Mouse (Mus musculus) small intestine, adult 2 months (tissue): ENCODE measurements around the gene Hmg20b. TPM values are rescaled to one million over a fixed set of nuclear protein-coding genes. Genes with fewer than 3 reads are reported as not detected.

Experiments used
- H3K27ac ChIP-seq: fragments of 200-500 bp; 2 replicates; pipeline ENCODE4 v1.5.1; 2012; ENCODE audit warnings: low read depth, low read length, control low read depth, inconsistent platforms; ENCODE audit not compliant: insufficient read depth
- H3K27me3 ChIP-seq: fragments of 200-500 bp; 2 replicates; pipeline ENCODE4 v1.6.1; 2012; ENCODE audit warnings: mild to moderate bottlenecking, moderate library complexity, low read length, inconsistent platforms; ENCODE audit not compliant: control insufficient read depth, insufficient read depth
- H3K36me3 ChIP-seq: fragments of 200-500 bp; 2 replicates; pipeline ENCODE4 v1.6.1; 2012; ENCODE audit warnings: mild to moderate bottlenecking, low read length, control low read depth, inconsistent platforms; ENCODE audit not compliant: control insufficient read depth, insufficient read depth
- H3K4me1 ChIP-seq: fragments of 200-500 bp; 2 replicates; pipeline ENCODE4 v1.6.1; 2012; ENCODE audit warnings: low read length, inconsistent platforms, mixed read lengths; ENCODE audit not compliant: control insufficient read depth, insufficient read depth, insufficient read length
- H3K4me3 ChIP-seq: fragments of 200-500 bp; 2 replicates; pipeline ENCODE4 v1.5.1; 2012; ENCODE audit warnings: low read depth, mild to moderate bottlenecking, control low read depth, inconsistent platforms, low read length, moderate library complexity
- CTCF ChIP-seq: fragments of 200-500 bp; IDR thresholded peaks from 2 replicates; pipeline ENCODE4 v1.5.1; 2012; ENCODE audit warnings: low read depth, mild to moderate bottlenecking, control low read depth, inconsistent platforms, low read length, moderate library complexity, mixed read lengths; ENCODE audit not compliant: insufficient replicate concordance, insufficient read length; ENCODE audit errors: extremely low read depth
- POLR2A ChIP-seq: fragments of 200-500 bp; IDR thresholded peaks from 2 replicates; pipeline ENCODE4 v1.6.1; 2012; ENCODE audit warnings: low read depth, mild to moderate bottlenecking, control low read depth, inconsistent platforms, low read length, moderate library complexity
- WGBS: fragments of 180-500 bp; shearing (Covaris S2); methylation state at CpG from one replicate; pipeline ENCODE4 v1.1.7; 2018; 5-methylcytosine and 5-hydroxymethylcytosine counted together
- polyA plus RNA-seq: library from polyadenylated mRNA; depleted of rRNA; stranded (reverse); fragments of >200 nt; gene quantifications from 2 replicates; pipeline ENCODE4 v1.2.3, GENCODE M21; 2012

Hmg20b gene
- polyA plus RNA-seq, 1 experiment: 196 TPM

DNA sequence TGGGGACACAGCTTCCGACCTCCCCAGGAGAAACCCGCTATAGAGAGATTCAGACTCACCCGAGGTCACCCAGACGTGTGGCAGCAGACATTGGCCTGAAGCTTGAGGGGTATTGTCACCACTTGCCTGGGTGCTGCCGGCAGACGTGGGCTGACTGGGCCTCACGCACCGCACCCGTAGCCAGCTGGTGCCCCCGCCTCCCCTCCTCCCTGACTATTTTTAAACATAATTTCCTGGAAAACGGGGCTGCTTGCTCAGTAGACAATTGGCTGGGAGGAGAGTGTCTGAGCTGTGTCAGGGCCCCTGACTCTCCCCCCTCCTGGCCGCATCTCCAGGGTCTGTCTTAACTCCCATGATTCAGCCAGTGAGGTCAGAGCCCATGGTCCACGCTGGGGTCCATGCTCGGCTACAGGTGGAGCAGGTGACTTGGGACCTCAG, 47.5 kb downstream of the Hmg20b start:
- Histone ChIP-seq H3K27me3 (no peaks in the 10 kb centered on the region), H3K36me3 (peaks cover 16% of the 10 kb centered on the region), H3K4me1 (peaks cover 36% of the 10 kb centered on the region), H3K27ac (peak overlapping the region; percentile 32; the same call in 1 of the 2 replicates), H3K4me3 (no peak overlapping the region)
- no peak for TF ChIP-seq POLR2A
- TF ChIP-seq CTCF: no peak
- 43% methylated on average over 14 of the region's 14 CpGs for WGBS

GRCm38 (mm10) chr10:81302288-81302687, 48.0 kb downstream of the Hmg20b start:
- 83% methylated on average over 4 of the region's 4 CpGs for WGBS
- Histone ChIP-seq H3K36me3 (peaks cover 11% of the 10 kb centered on the region), H3K4me1 (peaks cover 41% of the 10 kb centered on the region), H3K27me3 (no peaks in the 10 kb centered on the region), H3K27ac (no peak overlapping the region), H3K4me3 (no peak overlapping the region)
- TF ChIP-seq POLR2A (no peak), CTCF (no peak)

DNA sequence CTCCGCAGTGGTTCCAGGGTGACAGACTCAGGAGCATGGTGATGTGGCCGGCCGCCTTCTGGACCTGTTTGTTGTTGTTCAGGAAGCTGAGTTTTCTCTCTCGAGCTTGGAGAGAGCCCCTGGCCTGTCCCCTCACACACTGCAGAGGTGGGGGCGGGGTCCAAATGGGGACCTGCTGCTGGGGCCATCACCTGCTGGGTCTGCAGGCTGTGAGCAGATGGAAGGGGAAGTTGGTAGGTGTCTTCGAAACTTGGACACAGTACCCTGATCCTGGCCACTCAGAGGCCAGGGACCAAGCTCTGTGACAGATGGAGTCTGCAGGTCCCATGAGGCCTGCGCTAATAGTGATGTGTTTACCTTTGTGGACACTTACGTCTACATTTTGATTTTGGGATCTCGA, 49.0 kb downstream of the Hmg20b start:
- Histone ChIP-seq H3K27me3 (no peaks in the 10 kb centered on the region), H3K27ac (no peak overlapping the region), H3K4me1 (peaks cover 46% of the 10 kb centered on the region), H3K36me3 (peaks cover 4% of the 10 kb centered on the region), H3K4me3 (no peak overlapping the region)
- 79% methylated on average over 9 of the region's 9 CpGs for WGBS
- TF ChIP-seq CTCF: no peak
- TF ChIP-seq POLR2A: no peak

DNA sequence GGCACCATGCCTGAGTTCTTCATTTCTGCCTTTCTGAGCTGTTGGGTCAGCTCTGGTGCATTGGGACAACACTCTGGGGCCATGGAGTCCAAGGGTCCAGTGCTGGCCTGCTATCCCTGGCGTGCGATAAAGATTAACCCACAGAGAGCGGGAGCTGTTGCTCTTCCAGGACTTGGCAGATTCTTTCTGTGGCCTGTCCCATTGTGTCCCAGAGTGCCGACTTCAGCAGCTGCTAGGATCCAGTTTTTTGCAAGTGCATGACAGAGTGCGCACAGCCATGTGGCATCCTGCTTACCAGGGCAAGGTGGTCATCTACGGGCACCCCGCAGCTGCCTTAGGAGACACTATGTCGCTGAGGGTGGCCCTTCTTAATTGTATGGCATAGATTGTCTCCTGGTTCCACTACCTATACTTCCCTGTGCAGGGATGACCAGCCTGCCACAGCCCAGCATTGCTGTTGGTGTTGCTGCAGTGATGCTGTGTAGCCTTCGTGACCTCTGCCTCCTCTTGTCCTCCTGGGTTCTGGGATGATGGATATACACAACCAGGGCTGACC, 49.9 kb downstream of the Hmg20b start:
- Histone ChIP-seq H3K4me1 (peaks cover 47% of the 10 kb centered on the region), H3K36me3 (no peaks in the 10 kb centered on the region), H3K27me3 (no peaks in the 10 kb centered on the region), H3K27ac (no peak overlapping the region), H3K4me3 (no peak overlapping the region)
- WGBS: 74% methylated on average over 9 of the region's 9 CpGs
- TF ChIP-seq CTCF (no peak), POLR2A (no peak)

DNA sequence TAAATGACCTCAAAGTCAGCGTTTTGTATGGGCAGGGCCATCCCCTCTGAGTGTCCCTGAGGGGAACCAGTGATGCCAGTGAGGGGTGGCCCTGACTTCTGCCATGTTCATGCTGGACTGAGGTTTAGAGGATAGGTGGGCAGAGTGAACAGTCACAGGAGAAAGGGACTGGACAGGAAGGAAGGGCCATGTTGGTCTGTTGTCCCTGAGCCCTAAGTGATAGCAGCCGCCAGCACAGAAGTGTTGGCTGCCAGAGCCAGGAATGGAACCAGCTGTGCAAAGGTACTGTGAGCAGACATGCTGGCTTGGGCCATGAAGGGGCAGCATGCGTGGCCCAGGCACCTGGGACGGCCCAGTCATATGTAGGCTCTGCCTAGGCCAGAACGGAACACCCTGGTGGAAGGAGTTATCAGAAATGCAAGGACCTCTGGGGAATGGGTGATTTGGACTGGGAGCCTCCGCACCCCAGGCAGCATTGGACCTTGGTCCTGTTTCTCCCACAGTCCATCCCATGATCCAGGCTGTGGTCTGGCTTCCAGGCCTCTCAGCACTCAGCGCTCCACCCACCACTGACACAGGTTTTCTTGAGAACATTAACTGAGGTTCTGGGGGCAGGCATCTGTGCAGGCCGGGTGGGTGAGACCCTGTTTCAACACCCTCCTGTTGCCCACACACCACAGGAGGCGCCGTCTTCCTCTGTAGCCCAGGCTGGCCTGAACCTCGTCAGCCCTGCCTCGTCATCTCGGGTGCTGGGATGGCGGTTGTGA, 50.5 kb downstream of the Hmg20b start:
- no peaks in the 10 kb centered on the region for H3K27me3 ChIP-seq
- no peak overlapping the region for H3K4me3 ChIP-seq
- H3K36me3 ChIP-seq: no peaks in the 10 kb centered on the region
- peak overlapping the region; percentile 64 for H3K27ac ChIP-seq
- 82% methylated on average over 14 of the region's 14 CpGs for WGBS
- TF ChIP-seq CTCF: no peak
- no peak for TF ChIP-seq POLR2A
- peaks cover 48% of the 10 kb centered on the region for H3K4me1 ChIP-seq

DNA sequence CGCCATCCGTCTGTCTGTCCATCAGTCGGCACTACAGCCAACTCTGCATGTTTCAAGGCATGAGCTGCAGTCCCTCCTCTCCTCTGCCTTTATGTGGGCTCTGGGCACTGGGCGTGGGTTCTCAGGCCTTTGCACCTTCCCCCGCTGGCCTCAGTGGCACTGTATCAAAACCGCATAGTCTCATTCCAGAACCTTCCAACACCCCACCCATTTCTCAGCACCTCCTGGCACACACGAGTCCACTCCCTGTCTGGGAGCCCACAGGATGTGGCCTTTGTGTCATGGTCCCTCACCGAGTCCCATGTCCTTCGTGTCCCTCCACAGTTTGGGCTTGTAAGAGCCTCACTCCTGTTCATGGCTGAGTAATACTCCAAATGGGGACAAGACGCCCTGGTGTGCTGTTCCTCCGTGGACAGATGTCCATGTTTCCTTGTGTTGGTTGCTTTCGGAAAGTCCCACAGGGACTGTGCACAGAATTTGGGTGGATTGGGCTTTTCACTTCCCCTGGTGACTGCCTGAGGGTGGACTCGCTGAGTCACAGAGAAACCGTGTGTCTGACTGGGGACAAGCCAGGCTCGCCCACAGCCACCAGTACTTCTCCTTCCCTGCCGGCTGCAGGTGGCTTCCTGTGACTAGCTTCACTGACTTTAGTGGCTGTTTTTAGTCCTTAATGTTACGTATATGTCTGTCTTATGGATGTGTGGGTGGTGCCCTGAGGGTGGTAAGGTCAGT, 51.7 kb downstream of the Hmg20b start:
- TF ChIP-seq CTCF (no peak), POLR2A (no peak)
- H3K27me3 ChIP-seq: no peaks in the 10 kb centered on the region
- H3K4me3 ChIP-seq: peak overlapping the region; percentile 10
- no peaks in the 10 kb centered on the region for H3K36me3 ChIP-seq
- H3K4me1 ChIP-seq: peaks cover 56% of the 10 kb centered on the region
- H3K27ac ChIP-seq: peak overlapping the region; percentile 91
- 81% methylated on average over 17 of the region's 17 CpGs for WGBS

GRCm38 (mm10) chr10:81297845-81298244, 52.4 kb downstream of the Hmg20b start:
- peak overlapping the region; percentile 25 for H3K4me3 ChIP-seq
- WGBS: 58% methylated on average over 10 of the region's 10 CpGs
- no peaks in the 10 kb centered on the region for H3K27me3 ChIP-seq
- H3K36me3 ChIP-seq: no peaks in the 10 kb centered on the region
- H3K27ac ChIP-seq: peak overlapping the region; percentile 91
- H3K4me1 ChIP-seq: peaks cover 52% of the 10 kb centered on the region
- TF ChIP-seq POLR2A (no peak), CTCF (no peak)
